Mouse (Mus musculus) ES-CJ7 (cell line): ENCODE data around the gene Nlrc5.

Experiments used
- DNase-seq: peaks from one replicate; pipeline ENCODE4 v3.0.0; 2011; ENCODE audit warnings: low read depth, low spot score

Nlrc5 gene

DNA sequence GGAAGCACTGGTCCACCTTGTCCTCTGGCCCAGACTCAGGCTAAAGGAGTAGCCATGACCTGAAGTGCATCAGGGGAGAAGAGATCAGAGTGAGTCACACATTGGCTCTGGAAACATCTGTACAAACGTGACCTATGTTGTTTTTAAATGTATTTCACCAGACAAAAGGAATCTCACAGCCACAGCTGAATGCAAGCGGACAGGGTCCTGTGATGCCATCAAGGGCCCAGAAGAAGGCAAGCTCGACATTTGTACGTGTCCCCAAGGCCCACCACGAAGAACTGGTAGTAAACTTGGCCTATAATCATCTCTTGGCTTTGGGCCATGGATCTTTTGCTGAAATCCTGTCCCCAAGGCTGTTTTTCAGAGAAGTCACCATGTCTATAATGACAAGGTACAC, 35.5 kb downstream of the Nlrc5 start:
- no peak for DNase-seq

DNA sequence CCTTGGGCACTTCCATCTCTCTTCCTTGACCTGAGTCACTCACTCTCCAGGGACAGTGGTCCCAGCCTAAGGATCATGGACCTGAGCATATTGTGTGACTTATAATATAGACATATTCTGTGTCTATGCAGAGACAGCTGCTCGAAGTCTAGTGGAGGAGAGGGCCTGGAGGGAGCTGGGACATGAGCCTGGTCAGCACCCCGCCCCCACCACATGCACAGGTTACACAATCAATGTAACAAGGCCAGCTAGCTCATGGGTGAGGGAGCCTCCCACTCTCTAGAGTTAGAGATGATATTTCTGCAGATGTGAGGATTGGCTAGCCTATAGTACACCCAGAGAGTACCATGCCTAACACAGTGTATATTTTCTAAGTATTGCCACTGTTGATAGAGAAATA, 36.6 kb downstream of the Nlrc5 start:
- DNase-seq, result no peak

DNA sequence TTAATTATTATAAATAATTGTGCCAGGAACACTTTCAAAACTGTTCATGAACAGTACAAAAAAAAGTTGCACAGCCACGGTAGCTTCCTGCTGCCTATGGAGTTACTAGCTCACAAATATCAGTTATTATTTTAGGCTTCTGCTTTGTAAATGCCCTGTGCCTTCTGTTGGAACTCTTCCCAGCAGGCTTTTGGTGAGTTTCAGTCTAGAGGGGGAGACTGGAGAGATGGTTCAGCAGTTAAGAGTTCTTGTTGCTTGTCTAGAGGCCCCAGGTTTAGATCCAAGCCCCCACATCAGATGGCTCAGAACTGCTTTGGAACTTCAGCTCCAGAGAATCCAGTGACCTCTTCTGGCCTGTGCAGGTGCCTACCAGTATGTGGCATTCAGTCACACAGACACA, 37.1 kb downstream of the Nlrc5 start:
- no peak for DNase-seq

DNA sequence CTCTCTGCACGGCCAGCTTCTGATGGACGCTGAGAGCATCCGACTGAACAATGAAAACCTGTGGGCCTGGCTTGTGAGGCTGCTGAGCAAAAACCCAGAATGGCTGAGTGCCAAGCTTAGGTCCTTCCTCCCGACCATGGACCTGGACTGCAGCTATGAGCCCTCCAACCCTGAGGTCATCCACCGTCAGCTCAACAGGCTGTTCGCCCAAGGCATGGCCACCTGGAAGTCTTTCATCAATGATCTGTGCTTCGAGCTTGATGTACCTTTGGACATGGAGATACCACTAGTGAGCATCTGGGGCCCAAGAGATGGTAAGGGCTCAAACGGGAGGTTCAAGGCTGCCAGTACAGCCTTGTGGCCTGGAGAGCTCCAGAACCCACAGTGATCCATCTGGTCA, 38.6 kb downstream of the Nlrc5 start:
- no peak for DNase-seq

DNA sequence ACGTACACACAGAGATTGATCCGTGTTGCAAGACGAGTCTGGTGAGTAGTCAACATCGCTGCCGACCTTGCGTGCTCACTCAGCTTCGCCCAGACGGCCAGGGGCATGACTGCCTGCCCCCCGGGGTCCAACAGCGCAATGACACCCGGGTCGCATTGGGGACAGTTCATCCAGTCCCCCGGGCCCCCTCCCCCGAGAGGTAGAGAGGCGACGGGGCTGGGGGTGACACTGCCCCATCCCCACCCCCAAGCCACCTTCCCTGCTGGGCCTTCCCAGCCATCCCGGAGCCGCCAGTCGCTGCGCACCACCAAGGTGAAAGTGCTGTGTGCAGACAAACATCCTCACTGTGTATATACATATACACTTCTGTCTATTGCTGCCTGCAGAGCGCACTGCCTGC, 39.3 kb downstream of the Nlrc5 start:
- no peak for DNase-seq

DNA sequence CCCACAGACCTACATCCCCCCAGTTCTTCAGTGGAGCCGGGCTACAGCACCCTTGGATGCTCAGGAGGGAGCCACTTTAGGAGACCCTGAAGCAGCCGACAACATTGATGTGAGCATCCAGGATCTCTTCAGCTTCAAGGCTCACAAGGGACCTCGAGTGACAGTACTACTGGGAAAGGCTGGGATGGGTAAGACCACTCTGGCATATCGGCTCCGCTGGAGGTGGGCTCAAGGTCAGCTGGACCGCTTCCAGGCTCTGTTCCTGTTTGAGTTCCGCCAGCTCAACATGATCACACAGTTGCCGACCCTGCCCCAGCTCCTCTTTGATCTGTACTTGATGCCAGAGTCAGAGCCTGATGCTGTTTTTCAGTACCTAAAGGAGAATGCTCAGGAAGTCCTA, 41.6 kb downstream of the Nlrc5 start:
- no peak for DNase-seq

DNA sequence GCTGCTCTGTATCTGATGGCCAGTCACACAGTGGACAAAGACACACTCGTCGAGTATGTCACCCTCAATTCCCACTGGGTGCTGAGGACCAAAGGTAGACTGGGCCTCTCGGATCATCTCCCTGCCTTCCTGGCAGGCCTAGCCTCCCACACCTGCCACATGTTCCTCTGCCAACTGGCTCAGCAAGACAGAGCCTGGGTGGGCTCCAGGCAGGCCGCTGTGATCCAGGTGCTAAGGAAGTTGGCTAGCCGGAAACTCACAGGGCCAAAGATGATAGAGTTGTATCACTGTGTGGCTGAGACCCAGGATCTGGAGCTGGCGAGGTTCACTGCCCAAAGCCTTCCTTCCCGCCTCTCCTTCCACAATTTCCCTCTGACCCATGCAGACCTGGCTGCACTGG, 42.7 kb downstream of the Nlrc5 start:
- no peak for DNase-seq

DNA sequence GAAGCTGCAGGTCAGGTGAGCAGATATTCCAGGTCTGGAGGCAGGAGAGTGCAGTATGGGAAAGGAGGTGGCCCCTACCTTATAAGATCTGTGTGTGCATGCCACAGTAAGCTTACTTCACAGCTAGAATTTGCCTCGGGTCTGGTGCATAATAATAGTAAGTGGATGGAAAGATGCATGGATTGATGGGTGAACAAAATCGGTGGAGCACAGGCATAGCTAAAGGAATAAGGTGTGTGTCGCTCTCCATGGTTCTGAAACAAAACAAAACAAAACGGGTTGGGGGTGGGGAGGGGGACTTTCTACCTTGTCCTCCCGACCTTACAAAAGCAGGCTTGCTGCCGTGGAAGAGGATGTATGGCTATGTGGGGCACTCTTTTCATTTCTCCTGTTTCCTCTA, 47.9 kb downstream of the Nlrc5 start:
- DNase-seq, result peak; percentile 30

DNA sequence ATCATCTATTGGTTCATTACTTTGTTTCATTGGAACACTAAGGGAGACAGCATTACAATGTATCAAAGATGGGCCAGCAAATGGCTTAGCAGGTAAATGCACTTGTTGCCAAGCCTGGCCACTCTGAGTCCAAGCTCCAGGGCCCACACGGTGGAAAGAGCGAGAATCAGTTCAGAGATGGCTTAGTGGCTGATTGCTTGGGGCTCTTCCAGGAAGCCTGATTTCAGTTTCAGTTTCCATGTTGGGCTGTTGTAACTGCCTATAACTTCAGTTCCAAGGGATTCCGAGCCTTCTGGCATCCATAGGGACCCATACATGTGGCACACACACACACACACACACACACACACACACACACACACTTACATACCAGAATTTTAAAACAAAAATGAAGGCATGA, 51.1 kb downstream of the Nlrc5 start:
- no peak for DNase-seq

DNA sequence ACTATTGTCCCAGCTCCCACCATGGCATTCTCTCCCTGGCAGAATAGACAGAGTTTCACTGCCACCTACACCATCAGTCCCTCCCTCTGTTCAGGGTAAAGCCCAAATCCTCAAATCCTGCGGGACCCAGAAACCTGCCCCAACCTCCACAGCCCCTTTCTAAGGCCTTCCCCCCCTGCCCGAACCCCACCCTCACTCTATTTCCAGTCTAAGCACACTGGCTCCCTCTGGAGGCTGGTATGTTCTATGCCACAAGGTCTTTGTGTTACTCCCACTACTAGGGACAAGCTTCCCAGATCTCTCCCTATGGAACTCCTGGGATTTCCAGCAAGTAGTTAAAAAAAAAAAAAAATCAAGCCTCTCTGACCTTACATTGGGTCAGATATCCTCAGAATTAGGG, 51.7 kb downstream of the Nlrc5 start:
- DNase-seq, result peak; percentile 83

DNA sequence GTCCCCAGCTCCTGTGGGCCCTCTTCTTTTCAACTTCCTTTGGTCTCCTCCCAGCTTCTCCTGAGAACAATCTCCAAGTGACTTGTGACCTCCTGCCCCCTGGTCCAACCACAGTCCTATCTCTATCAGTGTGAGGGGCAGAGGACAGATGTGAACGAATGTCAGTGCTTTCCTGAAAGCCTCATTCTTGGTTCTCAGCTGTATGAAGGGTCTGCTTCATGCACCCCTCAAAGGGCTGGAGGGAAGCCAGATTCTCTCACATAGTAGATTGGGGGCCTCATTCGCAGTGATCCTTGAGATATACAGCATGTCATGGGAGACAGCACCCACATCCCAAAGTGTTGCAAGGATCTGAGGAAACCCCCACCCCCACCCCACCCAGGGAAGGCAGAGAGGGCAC, 53.9 kb downstream of the Nlrc5 start:
- DNase-seq, result no peak

DNA sequence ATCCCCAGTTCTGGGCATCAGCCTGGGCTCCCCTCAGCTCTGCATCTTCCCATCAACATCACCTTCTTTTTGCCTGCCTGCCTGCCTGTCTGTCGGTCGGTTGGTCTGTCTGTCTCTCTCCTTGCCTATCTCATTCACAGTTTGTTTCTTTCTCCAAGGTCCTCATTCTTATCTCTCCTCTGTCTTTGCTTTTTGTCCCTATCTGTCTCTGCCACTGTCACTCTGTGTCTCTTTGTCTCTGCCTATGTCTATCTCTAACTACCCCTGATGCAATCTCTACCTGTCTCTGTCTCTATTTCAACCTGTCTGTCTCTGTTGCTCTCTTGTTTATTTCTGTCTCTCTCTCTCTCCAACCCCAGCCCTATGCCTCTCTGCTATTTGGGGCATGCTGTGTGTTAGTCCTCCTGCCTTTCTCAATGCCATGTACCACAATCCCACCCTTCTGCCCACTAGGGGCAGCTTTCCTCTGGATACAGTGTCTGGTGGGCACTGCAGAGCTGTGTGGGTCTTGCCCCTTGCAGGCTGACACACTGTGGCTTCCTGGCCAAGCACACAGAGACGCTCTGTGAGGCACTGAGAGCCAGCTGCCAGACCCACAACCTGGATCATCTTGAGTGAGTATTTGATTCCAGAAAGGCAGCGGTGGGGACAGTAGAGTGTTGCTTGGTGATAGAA, 55.8 kb downstream of the Nlrc5 start:
- DNase-seq, result no peak

DNA sequence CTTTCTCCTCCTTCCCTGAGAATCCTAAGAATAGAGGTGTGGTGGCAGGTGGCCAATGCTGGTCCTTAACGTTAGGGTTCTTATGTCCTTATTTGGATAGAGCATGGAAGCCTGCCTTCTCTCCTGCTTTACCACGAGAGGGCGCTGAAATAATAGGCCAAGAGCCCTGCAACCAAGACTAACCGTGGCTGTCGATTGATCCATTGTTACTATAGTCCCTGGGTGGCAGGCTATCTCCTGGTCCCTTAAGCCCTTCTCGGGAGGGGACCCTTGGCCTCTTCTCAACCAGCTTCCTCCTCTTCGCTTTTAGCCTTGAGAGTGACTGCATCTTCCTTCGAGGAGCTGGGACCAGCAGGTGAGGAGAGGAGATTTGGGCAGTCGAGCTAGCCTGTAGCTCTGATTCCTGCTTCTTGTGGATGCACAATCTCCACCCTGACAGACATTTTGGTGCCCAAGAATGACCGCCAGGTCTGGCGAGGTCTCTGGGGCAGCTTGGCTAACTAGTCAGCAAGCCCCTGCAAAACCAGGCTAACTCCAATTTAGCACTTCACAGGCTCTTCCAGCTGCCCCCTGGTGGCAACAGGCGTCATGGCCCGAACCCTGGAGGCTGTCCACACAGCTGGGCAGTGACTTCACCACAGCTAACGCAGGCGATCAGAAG, 58.0 kb downstream of the Nlrc5 start:
- peak; percentile 89 for DNase-seq

DNA sequence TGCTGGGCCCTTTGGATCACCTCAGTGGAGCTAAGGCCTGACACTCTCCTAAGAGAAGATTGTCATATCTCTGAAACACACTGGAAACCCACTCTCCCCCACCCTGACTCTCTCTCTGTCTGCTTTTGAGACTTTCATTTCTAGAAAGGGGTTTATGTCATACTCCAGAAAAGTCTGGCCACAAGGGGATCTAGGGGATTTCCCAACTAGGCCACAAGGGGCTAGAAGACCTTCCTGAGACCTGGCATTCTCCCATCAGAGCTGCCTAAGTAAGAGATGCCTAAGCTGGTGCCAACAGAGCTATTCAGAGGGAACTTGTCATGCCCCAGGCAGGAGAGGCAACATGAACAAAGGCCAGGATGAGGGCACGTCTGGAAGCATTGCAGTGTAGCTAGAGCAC, 59.1 kb downstream of the Nlrc5 start:
- DNase-seq, result peak; percentile 43

DNA sequence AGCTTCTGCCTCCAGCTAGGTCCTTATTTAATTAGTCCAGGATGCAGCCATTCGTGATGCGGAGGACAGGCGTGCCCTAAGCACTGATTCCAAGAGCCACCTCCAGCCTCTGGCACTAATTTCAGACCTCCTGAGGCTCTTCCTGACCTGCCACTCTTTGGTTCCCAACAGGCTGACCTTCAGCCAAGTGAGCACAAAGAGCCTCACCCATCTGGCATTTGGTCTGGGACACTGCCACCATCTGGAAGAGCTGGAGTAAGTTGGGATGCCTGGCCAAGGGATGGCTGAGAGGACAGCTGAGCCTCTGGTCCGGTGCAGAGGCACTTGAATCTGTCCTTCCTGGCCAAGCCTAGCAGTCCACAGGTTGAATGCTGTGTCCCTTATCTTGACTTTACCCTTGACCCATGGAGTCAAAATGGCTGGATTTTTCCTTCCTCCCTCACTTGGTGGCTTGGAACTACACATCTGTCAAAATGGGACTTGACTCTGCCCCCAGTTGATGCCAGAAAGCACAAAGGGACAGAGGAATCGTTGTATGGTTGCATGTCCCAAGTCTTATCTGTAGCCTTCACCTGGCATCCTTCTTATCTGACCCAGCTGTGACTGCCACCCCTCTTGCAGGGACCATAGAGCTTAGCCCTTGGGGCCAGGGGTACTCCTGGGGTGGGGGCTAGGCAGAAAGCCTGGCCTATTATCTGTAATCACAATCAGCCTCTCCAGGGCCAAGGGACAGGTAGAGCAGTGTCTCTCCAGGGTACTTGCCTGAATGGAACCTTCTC, 81.5 kb downstream of the Nlrc5 start:
- DNase-seq, result no peak

DNA sequence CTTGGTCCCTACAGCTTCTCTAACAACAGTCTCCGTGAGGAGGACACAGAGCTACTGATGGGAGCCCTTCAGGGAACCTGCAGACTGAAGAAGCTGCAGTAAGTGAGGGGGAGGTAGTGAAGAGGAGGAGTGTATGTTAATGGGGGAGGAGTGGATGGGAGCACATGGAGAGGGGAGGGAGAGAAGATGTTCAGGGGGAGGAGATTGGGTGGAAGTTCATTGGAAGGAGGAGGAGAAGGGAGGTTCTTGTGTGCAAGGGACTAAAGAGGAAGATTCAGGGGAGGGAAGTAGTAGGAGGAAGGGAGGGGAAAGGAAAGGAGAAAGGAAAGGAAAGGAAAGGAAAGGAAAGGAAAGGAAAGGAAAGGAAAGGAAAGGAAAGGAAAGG, 82.0 kb downstream of the Nlrc5 start:
- DNase-seq, result no peak

DNA sequence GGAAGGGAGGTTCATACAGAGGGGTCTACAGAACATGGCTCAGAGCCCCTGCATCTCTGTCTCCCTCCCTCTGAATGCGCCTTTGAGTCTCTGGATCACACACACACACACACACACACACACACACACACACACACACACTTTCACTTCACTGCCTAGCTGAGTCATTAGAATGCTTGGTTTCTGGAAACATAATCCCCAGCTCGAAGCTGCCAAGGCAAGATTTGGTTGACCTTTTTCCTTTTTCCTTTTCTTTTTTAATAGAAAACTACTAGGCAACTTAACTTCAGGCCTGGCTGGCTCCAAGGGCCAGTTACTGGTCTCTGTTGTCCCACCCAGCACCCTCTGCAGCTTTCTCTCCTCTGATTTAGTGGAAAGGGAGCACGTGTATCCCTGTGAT, 82.6 kb downstream of the Nlrc5 start:
- no peak for DNase-seq

DNA sequence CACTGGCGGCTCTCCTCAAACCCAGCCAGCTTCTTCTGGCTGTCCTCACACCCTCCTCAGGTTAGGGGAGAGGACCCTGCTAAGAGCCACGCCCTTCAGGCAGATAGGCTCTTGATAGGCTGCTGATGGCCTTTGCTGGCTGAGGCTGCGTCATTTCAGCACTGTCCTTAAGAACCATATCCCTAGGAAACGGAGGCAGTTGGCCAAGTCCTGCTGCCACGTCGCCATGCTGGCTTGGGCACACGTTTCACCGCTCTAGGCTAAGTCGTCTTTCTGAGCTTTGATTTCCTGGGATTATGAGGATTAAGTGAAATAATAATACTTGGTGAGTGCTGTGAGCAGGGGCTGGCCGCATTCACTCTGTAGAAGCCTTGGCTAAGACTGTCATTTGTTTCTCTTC, 84.2 kb downstream of the Nlrc5 start:
- no peak for DNase-seq

DNA sequence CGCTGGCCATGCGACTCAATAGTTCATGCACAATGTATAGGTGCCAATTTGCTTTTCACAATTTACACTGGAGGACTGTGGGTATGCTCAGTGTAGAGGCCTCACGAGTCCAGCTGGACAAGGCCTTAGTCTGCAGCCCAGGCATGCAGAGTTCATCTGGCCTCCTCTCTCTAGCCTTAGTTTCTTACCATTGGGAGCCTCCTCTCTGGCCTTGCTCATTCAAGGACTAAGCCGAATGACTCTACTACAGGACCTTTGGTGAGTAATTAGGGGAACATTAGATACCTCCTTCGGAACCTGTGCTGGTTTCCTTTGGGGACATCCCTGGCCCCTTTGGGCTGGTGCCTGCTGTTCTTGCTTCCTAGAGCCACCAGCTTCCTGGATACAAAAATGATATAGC, 84.9 kb downstream of the Nlrc5 start:
- no peak for DNase-seq

DNA sequence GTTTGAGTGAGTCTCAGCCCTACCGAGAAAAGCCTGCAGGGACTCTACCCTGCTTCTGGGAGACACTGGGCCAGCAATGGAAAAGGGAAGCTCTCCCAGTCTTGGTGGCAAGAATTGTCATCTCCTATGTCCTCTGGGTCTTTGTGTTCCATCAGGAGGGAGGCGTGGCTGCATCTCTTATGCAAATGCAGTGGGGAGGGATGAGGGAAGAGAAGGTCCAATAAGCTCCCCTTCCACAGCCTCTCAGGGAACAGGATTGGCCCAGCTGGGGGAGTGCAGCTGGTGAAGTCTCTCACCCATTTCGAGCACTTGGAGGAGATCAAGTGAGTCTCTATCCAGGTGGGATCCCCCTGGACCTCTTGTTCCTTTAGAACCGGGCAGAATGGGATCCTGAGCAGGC, 87.3 kb downstream of the Nlrc5 start:
- peak; percentile 47 for DNase-seq

DNA sequence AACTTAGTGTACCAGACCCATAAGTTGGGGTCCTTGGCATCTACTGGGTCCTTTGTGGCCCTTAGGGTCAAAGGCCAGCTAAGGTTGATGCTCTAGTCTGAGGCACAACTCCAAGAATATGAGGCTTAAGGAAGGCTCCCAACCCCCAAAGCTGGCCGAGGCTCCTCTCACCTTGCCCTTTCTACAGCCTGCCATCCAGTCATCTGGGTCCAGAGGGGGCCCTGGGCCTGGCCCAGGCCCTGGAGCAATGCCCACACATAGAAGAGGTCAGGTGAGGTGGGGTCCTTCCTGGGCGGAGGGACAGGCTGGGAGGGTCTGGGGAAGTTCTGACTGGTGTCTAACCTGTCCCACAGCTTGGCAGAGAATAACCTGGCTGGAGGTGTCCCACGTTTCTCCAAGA, 88.3 kb downstream of the Nlrc5 start:
- no peak for DNase-seq

DNA sequence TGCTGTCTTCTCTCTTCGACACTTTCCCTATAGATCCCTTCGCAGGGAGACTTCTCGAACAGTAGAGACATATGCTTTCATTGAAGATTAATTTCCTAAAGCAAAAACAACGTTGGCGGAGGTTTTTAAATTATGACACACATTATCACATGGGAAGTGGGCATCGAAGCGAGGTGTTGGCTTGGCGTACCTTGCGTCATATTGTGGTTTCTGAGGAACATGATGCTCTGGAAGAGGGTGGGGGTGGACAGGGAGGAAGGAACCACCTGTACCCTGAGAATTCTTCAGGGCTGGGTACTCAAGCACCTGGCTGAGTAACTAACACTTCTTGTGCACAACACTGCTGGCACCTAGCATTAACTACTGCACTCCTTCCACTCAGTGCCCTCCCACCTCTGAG, 90.4 kb downstream of the Nlrc5 start:
- no peak for DNase-seq

DNA sequence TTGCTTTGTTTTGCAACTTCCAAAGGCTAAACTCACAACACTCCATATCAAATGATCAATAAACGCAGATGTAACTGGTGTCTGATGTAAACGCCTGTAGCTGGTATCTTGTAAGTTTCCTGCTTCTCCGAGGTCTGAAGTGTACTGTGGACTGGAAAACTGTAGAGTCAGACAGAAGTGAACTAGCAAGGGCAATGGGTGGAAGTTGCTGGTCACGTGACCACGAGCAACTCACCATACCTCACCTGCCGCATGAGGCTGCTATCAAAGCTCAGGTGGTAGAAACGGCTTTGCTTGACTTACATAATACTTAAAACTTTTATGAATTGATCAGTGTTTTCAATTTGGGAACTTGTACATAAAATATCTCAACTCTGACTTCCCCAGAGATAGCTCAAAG, 93.0 kb downstream of the Nlrc5 start:
- no peak for DNase-seq
